In the genomic region with DNA sequence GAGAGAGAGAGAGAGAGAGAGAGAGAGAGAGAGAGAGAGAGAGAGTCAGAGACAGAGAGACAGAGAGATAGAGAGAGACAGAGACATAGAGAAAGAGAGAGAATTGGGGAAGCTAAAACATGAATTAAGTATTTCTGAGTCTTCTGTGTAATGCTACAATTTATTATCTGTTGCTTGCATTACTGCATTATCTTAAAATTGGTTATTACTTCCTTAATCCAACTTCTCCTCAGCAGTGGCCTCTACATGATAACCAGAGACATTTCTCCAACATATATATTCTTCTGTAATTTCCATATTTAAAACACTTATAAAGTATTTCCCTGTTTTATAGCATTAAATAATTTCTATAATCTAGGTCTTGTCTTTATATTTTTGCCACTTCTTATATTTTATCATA, we compare ENCODE assay signal across 23 mouse cellular contexts. TPM values are rescaled to one million over a fixed set of nuclear protein-coding genes. Genes with fewer than 3 reads are reported as not detected.
DNase-seq lines count a peak whose midpoint lies in the region; ATAC-seq and TF ChIP-seq lines count a peak whose summit lies in the region.
"Had no signal": no experiment of that assay in that cellular context is flagged by ENCODE, and none has a peak within 500 bp of the region (broad histone marks: within the 10 kb centered on the region; RNA-seq: fewer than 3 reads in every experiment).

No protein-coding gene starts in this region.

- H3K27me3 ChIP-seq in MEL (ENCODE audit: control insufficient read depth in 1 of 2, insufficient read depth in 2 of 2, low read length in 2 of 2) = no peaks in the 10 kb centered on the region
- H3K27me3 ChIP-seq: CH12.LX had no signal

- H3K79me2 ChIP-seq in MEL (ENCODE audit: control insufficient read depth, insufficient read depth, low read length, poor library complexity) = no peaks in the 10 kb centered on the region

- ATAC-seq in erythroblast, adult 5-6 weeks (replicated peaks; ENCODE audit: low FRiP score, poor library complexity, severe bottlenecking) = no peak
- ATAC-seq: activated CD4-positive, CD25-positive, alpha-beta regulatory T cell, adult 4 months; CD4-positive, CD25-positive, alpha-beta regulatory T cell, adult 4 months; Patski had no signal

- DNase-seq in MEL (ENCODE audit: low read depth, low spot score) = peak; percentile 34
- DNase-seq in MEL-GATA-1-ER (ENCODE audit: extremely low read depth, low read depth) = peak; percentile 64
- no peak for DNase-seq in right cerebral cortex, adult 2 months (ENCODE audit: low spot score in 2 of 2)
- DNase-seq: adrenal gland, adult 2 months; adrenal gland, adult 8-10 months; adrenal gland, postnatal 10 days; adrenal gland, postnatal 14 days; adrenal gland, postnatal 25 days; adrenal gland, postnatal 36 days; B cell, adult 2 months; cerebellum, adult 11 months; cerebellum, adult 11-12 months; cerebellum, adult 18-20 months; cerebellum, adult 2 months; cerebellum, adult 8-10 months had no signal

- no peak overlapping the region for H3K4me3 ChIP-seq in MEL (ENCODE audit: control insufficient read depth in 1 of 2, insufficient read depth in 1 of 2, low read depth in 2 of 2, low read length in 2 of 2)

- no peak for TF ChIP-seq RAD21 in MEL (IDR thresholded peaks at IDR 0.05; ENCODE audit: low read depth, low read length)

- H3K4me1 ChIP-seq in MEL (ENCODE audit: control insufficient read depth in 1 of 2, insufficient read depth in 2 of 2, low read length in 2 of 2) = no peaks in the 10 kb centered on the region; a peak in 1 of 4 replicates

- H3K27ac ChIP-seq in MEL (ENCODE audit: control insufficient read depth, low read depth, low read length) = no peak overlapping the region

- H3K36me3 ChIP-seq in MEL (ENCODE audit: control insufficient read depth in 1 of 2, insufficient read depth in 2 of 2, low read length in 2 of 2) = peaks cover 0 to 2% of the 10 kb centered on the region in 2 experiments; a peak in 2 of 4 replicates
- H3K36me3 ChIP-seq: G1E had no signal

- peak; percentile 86 to 96 for TF ChIP-seq EP300 in MEL (IDR thresholded peaks at IDR 0.05; ENCODE audit: low read depth in 1 of 2, low read length in 2 of 2)

- TF ChIP-seq POLR2A in MEL (IDR thresholded peaks at IDR 0.05; ENCODE audit: control insufficient read depth in 1 of 2, insufficient read depth in 1 of 2, low read depth in 1 of 2, low read length in 2 of 2, poor library complexity in 1 of 2) = no peak

- no peak for TF ChIP-seq CTCF in MEL (IDR thresholded peaks at IDR 0.05 in 2 of 3, conservative IDR thresholded peaks at IDR 0.05 in 1 of 3; ENCODE audit: control insufficient read depth in 1 of 3, insufficient read depth in 1 of 3, low read depth in 2 of 3, low read length in 3 of 3, poor library complexity in 1 of 3, severe bottlenecking in 1 of 3)

- H3K9me3 ChIP-seq in MEL (replicated peaks; ENCODE audit: insufficient read depth, low read length) = no peaks in the 10 kb centered on the region
- H3K9me3 ChIP-seq: G1E had no signal

- no peak overlapping the region for H3K9ac ChIP-seq in MEL (ENCODE audit: control insufficient read depth, low read depth, low read length, poor library complexity, severe bottlenecking)

TF ChIP-seq in MEL, 35 proteins besides CTCF, POLR2A, EP300 and RAD21:
- TF ChIP-seq USF2 (IDR thresholded peaks at IDR 0.05; ENCODE audit: borderline replicate concordance in 1 of 2, insufficient read depth in 1 of 2, low read depth in 1 of 2, low read length in 2 of 2) (no peak), TCF12 (IDR thresholded peaks at IDR 0.05; ENCODE audit: low read depth, low read length) (peak; percentile 73; the same call in 1 of the 2 replicates), SMC3 (IDR thresholded peaks at IDR 0.05; ENCODE audit: low read depth, low read length) (no peak), KAT2A (conservative IDR thresholded peaks at IDR 0.05; ENCODE audit: low read depth, low read length) (no peak), POLR2AphosphoS2 (IDR thresholded peaks at IDR 0.05; ENCODE audit: low read length) (no peak), MEF2A (IDR thresholded peaks at IDR 0.05; ENCODE audit: extremely low read depth, insufficient replicate concordance, low read depth, low read length, poor library complexity, severe bottlenecking) (no peak), MYC (IDR thresholded peaks at IDR 0.05; ENCODE audit: low read depth, low read length) (no peak), NRF1 (IDR thresholded peaks at IDR 0.05; ENCODE audit: insufficient read depth, low read depth, low read length, poor library complexity, severe bottlenecking) (no peak), RCOR1 (IDR thresholded peaks at IDR 0.05; ENCODE audit: low read depth, low read length) (0 out of 2 replicates have a peak, but pooled peaks have one; percentile 20), MXI1 (IDR thresholded peaks at IDR 0.05; ENCODE audit: low read depth, low read length) (no peak), MYB (IDR thresholded peaks at IDR 0.05; ENCODE audit: low read depth, low read length) (no peak), MAX (IDR thresholded peaks at IDR 0.05; ENCODE audit: low read length) (no peak), ELF1 (IDR thresholded peaks at IDR 0.05; ENCODE audit: low read depth, low read length) (no peak), GABPA (IDR thresholded peaks at IDR 0.05; ENCODE audit: low read depth, low read length) (no peak), TAL1 (IDR thresholded peaks at IDR 0.05; ENCODE audit: low read length) (0 out of 2 replicates have a peak, but pooled peaks have one; percentile 22), GATA1 (IDR thresholded peaks at IDR 0.05; ENCODE audit: low read depth, low read length) (peak; percentile 91)

RNA-seq across cellular contexts. Expression of a gene that starts 44.9 kb away (rescaled TPM):
- not detected in 2 replicates for total RNA-seq in MEL (2012; rRNA removed)
- not detected for polyA plus RNA-seq in MEL (2012; ENCODE audit: insufficient read depth in 1 of 2, insufficient read length in 2 of 2, low read depth in 1 of 2, low replicate concordance in 2 of 2, missing spikeins in 1 of 2)
- total RNA-seq in erythroblast, adult 5-6 weeks (2015; ENCODE audit: low replicate concordance) = not detected in 2 replicates
- not detected in 2 replicates for total RNA-seq in erythroblast, adult 5-6 weeks (2017; ENCODE audit: low replicate concordance)
- total RNA-seq: adrenal gland, adult 18-20 months; adrenal gland, postnatal 14 days; adrenal gland, postnatal 25 days; adrenal gland, postnatal 36 days; CH12.LX; G1E had no signal
- polyA plus RNA-seq: adrenal gland, adult 2 months; C2C12; CD4-positive, CD25-positive, alpha-beta regulatory T cell, adult 4 months; G1E; Patski had no signal

Comparison
In these comparisons a context has a peak if more than half of its experiments do, and no peak if none do; other contexts are left out.
1. DNase-seq: peak in MEL (single experiment) and MEL-GATA-1-ER (single experiment); none in right cerebral cortex, adult 2 months (0 of 2).